Mouse (Mus musculus): ENCODE measurements around the gene Spout1.

GRCm38 (mm10) chr2:30136458-30136857, 41.8 kb downstream of the Spout1 start:
- no peak for TF ChIP-seq CTCF (IDR thresholded peaks at IDR 0.05; ENCODE audit: low read depth)
- TF ChIP-seq EP300 (IDR thresholded peaks at IDR 0.05; ENCODE audit: low read depth) = no peak
